Mouse (Mus musculus): Measurements from ENCODE around the gene Socs4. TPM values are rescaled to one million over a fixed set of nuclear protein-coding genes. Genes with fewer than 3 reads are reported as not detected.

Socs4 gene
- polyA plus RNA-seq, 1 experiment from 2014 or later: 3.6 TPM

- Histone ChIP-seq H3K27me3 (ENCODE audit: control insufficient read depth, insufficient read depth, low read length) (no peaks in the 10 kb centered on the region), H3K4me3 (replicated peaks; ENCODE audit: low read length) (peak overlapping the region; percentile 76), H3K9me3 (ENCODE audit: control insufficient read depth, low read length) (no peaks in the 10 kb centered on the region), H3K36me3 (replicated peaks; ENCODE audit: control insufficient read depth, insufficient read depth) (0 out of 2 replicates have a peak, but pooled peaks cover 4% of the 10 kb centered on the region), H3K4me1 (replicated peaks; ENCODE audit: control insufficient read depth, insufficient read depth, low read length) (peaks cover 25% of the 10 kb centered on the region), H3K4me2 (replicated peaks) (peak overlapping the region; percentile 66), H3K27ac (peak overlapping the region; percentile 95), H3K9ac (peak overlapping the region; percentile 93)
- peak; percentile 30 for DNase-seq (ENCODE audit: low spot score)
- peak; percentile 85 for ATAC-seq (ENCODE audit: low FRiP score)
- 0% methylated on average over 38 of the region's 38 CpGs for WGBS
These were observed 21.7 kb downstream of the Socs4 start for GRCm38 (mm10) chr14:47298408-47298792.

GRCm38 (mm10) chr14:47298819-47299261, 22.1 kb downstream of the Socs4 start:
- H3K9me3 ChIP-seq (ENCODE audit: control insufficient read depth, low read length): no peaks in the 10 kb centered on the region
- no peaks in the 10 kb centered on the region for H3K27me3 ChIP-seq (ENCODE audit: control insufficient read depth, insufficient read depth, low read length)
- H3K36me3 ChIP-seq (replicated peaks; ENCODE audit: control insufficient read depth, insufficient read depth): 0 out of 2 replicates have a peak, but pooled peaks cover 4% of the 10 kb centered on the region
- ATAC-seq (ENCODE audit: low FRiP score) (peak; percentile 38), DNase-seq (ENCODE audit: low spot score) (peak; percentile 48)
- peak overlapping the region; percentile 95 for H3K27ac ChIP-seq
- WGBS: 0% methylated on average over 15 of the region's 15 CpGs
- peaks cover 25% of the 10 kb centered on the region for H3K4me1 ChIP-seq (replicated peaks; ENCODE audit: control insufficient read depth, insufficient read depth, low read length)
- peak overlapping the region; percentile 76 for H3K4me3 ChIP-seq (replicated peaks; ENCODE audit: low read length)
- H3K9ac ChIP-seq: peak overlapping the region; percentile 93
- peak overlapping the region; percentile 66 for H3K4me2 ChIP-seq (replicated peaks)

- Histone ChIP-seq H3K4me3 (replicated peaks; ENCODE audit: low read length) (no peak overlapping the region), H3K9me3 (ENCODE audit: control insufficient read depth, low read length) (no peaks in the 10 kb centered on the region), H3K4me2 (replicated peaks) (no peak overlapping the region), H3K27ac (no peak overlapping the region), H3K36me3 (replicated peaks; ENCODE audit: control insufficient read depth, insufficient read depth) (0 out of 2 replicates have a peak, but pooled peaks cover 4% of the 10 kb centered on the region), H3K9ac (no peak overlapping the region), H3K27me3 (ENCODE audit: control insufficient read depth, insufficient read depth, low read length) (no peaks in the 10 kb centered on the region), H3K4me1 (replicated peaks; ENCODE audit: control insufficient read depth, insufficient read depth, low read length) (peaks cover 21% of the 10 kb centered on the region)
- DNase-seq (ENCODE audit: low spot score) (no peak), ATAC-seq (ENCODE audit: low FRiP score) (no peak)
- 81% methylated on average over 14 of the region's 14 CpGs for WGBS
These were observed 26.4 kb downstream of the Socs4 start for GRCm38 (mm10) chr14:47302885-47303680.

GRCm38 (mm10) chr14:47304814-47305405, 28.2 kb downstream of the Socs4 start:
- Histone ChIP-seq H3K9ac (no peak overlapping the region), H3K27me3 (ENCODE audit: control insufficient read depth, insufficient read depth, low read length) (no peaks in the 10 kb centered on the region), H3K4me2 (replicated peaks) (no peak overlapping the region), H3K9me3 (ENCODE audit: control insufficient read depth, low read length) (no peaks in the 10 kb centered on the region), H3K4me1 (replicated peaks; ENCODE audit: control insufficient read depth, insufficient read depth, low read length) (peaks cover 13% of the 10 kb centered on the region), H3K27ac (no peak overlapping the region), H3K36me3 (replicated peaks; ENCODE audit: control insufficient read depth, insufficient read depth) (peaks cover 11% of the 10 kb centered on the region), H3K4me3 (replicated peaks; ENCODE audit: low read length) (no peak overlapping the region)
- DNase-seq (ENCODE audit: low spot score) (no peak), ATAC-seq (ENCODE audit: low FRiP score) (no peak)
- 90% methylated on average over 6 of the region's 6 CpGs for WGBS

- H3K9ac ChIP-seq: no peak overlapping the region
- no peak overlapping the region for H3K4me2 ChIP-seq (replicated peaks)
- no peak overlapping the region for H3K4me3 ChIP-seq (replicated peaks; ENCODE audit: low read length)
- 94% methylated on average over 4 of the region's 4 CpGs for WGBS
- no peak overlapping the region for H3K27ac ChIP-seq
- DNase-seq (ENCODE audit: low spot score) (no peak), ATAC-seq (ENCODE audit: low FRiP score) (no peak)
- no peaks in the 10 kb centered on the region for H3K27me3 ChIP-seq (ENCODE audit: control insufficient read depth, insufficient read depth, low read length)
- no peaks in the 10 kb centered on the region for H3K9me3 ChIP-seq (ENCODE audit: control insufficient read depth, low read length)
- H3K36me3 ChIP-seq (replicated peaks; ENCODE audit: control insufficient read depth, insufficient read depth): peaks cover 22% of the 10 kb centered on the region
- 0 out of 2 replicates have a peak, but pooled peaks cover 9% of the 10 kb centered on the region for H3K4me1 ChIP-seq (replicated peaks; ENCODE audit: control insufficient read depth, insufficient read depth, low read length)
These were observed 29.2 kb downstream of the Socs4 start for GRCm38 (mm10) chr14:47305933-47306332.

- Histone ChIP-seq H3K9me3 (ENCODE audit: control insufficient read depth, low read length) (no peaks in the 10 kb centered on the region), H3K4me1 (replicated peaks; ENCODE audit: control insufficient read depth, insufficient read depth, low read length) (no peaks in the 10 kb centered on the region), H3K27ac (no peak overlapping the region), H3K36me3 (replicated peaks; ENCODE audit: control insufficient read depth, insufficient read depth) (peaks cover 33% of the 10 kb centered on the region), H3K27me3 (ENCODE audit: control insufficient read depth, insufficient read depth, low read length) (no peaks in the 10 kb centered on the region), H3K9ac (no peak overlapping the region), H3K4me2 (replicated peaks) (no peak overlapping the region), H3K4me3 (replicated peaks; ENCODE audit: low read length) (no peak overlapping the region)
- DNase-seq (ENCODE audit: low spot score): no peak
- ATAC-seq (ENCODE audit: low FRiP score): no peak
- 94% methylated on average over 3 of the region's 3 CpGs for WGBS
These were observed 30.9 kb downstream of the Socs4 start for GRCm38 (mm10) chr14:47307669-47308068.

- 97% methylated on average over 1 of the region's 1 CpGs for WGBS
- H3K9me3 ChIP-seq (ENCODE audit: control insufficient read depth, low read length): no peaks in the 10 kb centered on the region
These were observed 32.3 kb downstream of the Socs4 start for GRCm38 (mm10) chr14:47309061-47309460.

GRCm38 (mm10) chr14:47310342-47311181, 33.8 kb downstream of the Socs4 start:
- H3K4me3 ChIP-seq (replicated peaks; ENCODE audit: low read length): no peak overlapping the region
- peaks cover 61% of the 10 kb centered on the region for H3K36me3 ChIP-seq (replicated peaks; ENCODE audit: control insufficient read depth, insufficient read depth)
- no peak overlapping the region for H3K27ac ChIP-seq
- no peak overlapping the region for H3K9ac ChIP-seq
- H3K4me2 ChIP-seq (replicated peaks): no peak overlapping the region
- WGBS: 92% methylated on average over 18 of the region's 18 CpGs
- no peak for ATAC-seq (ENCODE audit: low FRiP score)
- no peak for DNase-seq (ENCODE audit: low spot score)
- no peaks in the 10 kb centered on the region for H3K9me3 ChIP-seq (ENCODE audit: control insufficient read depth, low read length)
- no peaks in the 10 kb centered on the region for H3K4me1 ChIP-seq (replicated peaks; ENCODE audit: control insufficient read depth, insufficient read depth, low read length)
- H3K27me3 ChIP-seq (ENCODE audit: control insufficient read depth, insufficient read depth, low read length): no peaks in the 10 kb centered on the region

More at GRCm38 (mm10) chr14:47309061-47309460, 32.3 kb downstream of the Socs4 start:
- Histone ChIP-seq H3K4me2 (replicated peaks) (no peak overlapping the region), H3K4me1 (replicated peaks; ENCODE audit: control insufficient read depth, insufficient read depth, low read length) (no peaks in the 10 kb centered on the region), H3K4me3 (replicated peaks; ENCODE audit: low read length) (no peak overlapping the region), H3K36me3 (replicated peaks; ENCODE audit: control insufficient read depth, insufficient read depth) (peaks cover 46% of the 10 kb centered on the region), H3K27me3 (ENCODE audit: control insufficient read depth, insufficient read depth, low read length) (no peaks in the 10 kb centered on the region), H3K27ac (no peak overlapping the region), H3K9ac (no peak overlapping the region)
- ATAC-seq (ENCODE audit: low FRiP score): no peak
- DNase-seq (ENCODE audit: low spot score): no peak

- Histone ChIP-seq H3K36me3 (replicated peaks; ENCODE audit: control insufficient read depth, insufficient read depth) (peaks cover 39% of the 10 kb centered on the region), H3K4me2 (replicated peaks) (no peak overlapping the region), H3K27ac (no peak overlapping the region), H3K4me1 (replicated peaks; ENCODE audit: control insufficient read depth, insufficient read depth, low read length) (no peaks in the 10 kb centered on the region), H3K4me3 (replicated peaks; ENCODE audit: low read length) (no peak overlapping the region), H3K9ac (no peak overlapping the region), H3K27me3 (ENCODE audit: control insufficient read depth, insufficient read depth, low read length) (no peaks in the 10 kb centered on the region), H3K9me3 (ENCODE audit: control insufficient read depth, low read length) (no peaks in the 10 kb centered on the region)
- 90% methylated on average over 5 of the region's 5 CpGs for WGBS
- DNase-seq (ENCODE audit: low spot score) (no peak), ATAC-seq (ENCODE audit: low FRiP score) (no peak)
These were observed 42.6 kb downstream of the Socs4 start for GRCm38 (mm10) chr14:47319362-47319761.

Measured in hindbrain, embryonic 14.5 days (tissue).